8 mouse cellular contexts compared by ENCODE assay signal in genomic region chr16:43979328-43980109, GRCm38 (mm10). TPM values are rescaled to one million over a fixed set of nuclear protein-coding genes. Genes with fewer than 3 reads are reported as not detected.
A peak's percentile ranks its signal among the peaks of the same experiment; 100 is the strongest.
DNase-seq lines count a peak whose midpoint lies in the region; ATAC-seq and TF ChIP-seq lines count a peak whose summit lies in the region.

Zdhhc23 (minus strand) TSS chr16:43979791.

- H3K27me3 ChIP-seq in lung, embryonic 16.5 days (ENCODE audit: control insufficient read depth, insufficient read depth, low read depth, low read length): peaks cover 6% of the 10 kb centered on the region

- ATAC-seq in lung, embryonic 16.5 days (ENCODE audit: low read depth): peak; percentile 86

- H3K4me2 ChIP-seq in lung, embryonic 16.5 days (ENCODE audit: low read depth, low read length): peak within 1 kb of the TSS; percentile 99

- H3K4me3 ChIP-seq in cortical plate, adult 2 months (ENCODE audit: insufficient read depth, low read length): peak within 1 kb of the TSS; percentile 83
- H3K4me3 ChIP-seq in lung, embryonic 16.5 days (ENCODE audit: low read length): peak within 1 kb of the TSS; percentile 76

- H3K9ac ChIP-seq in lung, embryonic 16.5 days (ENCODE audit: low read length): peak within 1 kb of the TSS; percentile 67

- peak within 1 kb of the TSS; percentile 88 for H3K27ac ChIP-seq in cortical plate, adult 2 months (ENCODE audit: insufficient read depth, low read length)
- H3K27ac ChIP-seq in lung, embryonic 16.5 days (ENCODE audit: low read length): no peak within 1 kb of the TSS

- no peak for TF ChIP-seq POLR2A in cortical plate, adult 2 months (IDR thresholded peaks at IDR 0.05; ENCODE audit: extremely low read depth, insufficient read depth, low read length)

- intact Hi-C loops in heart, postnatal 14 days (cut with DNase I): no loop called here

- H3K36me3 ChIP-seq in lung, embryonic 16.5 days (ENCODE audit: control insufficient read depth, insufficient read depth, low read length): no peaks in the 10 kb centered on the region

- WGBS in lung, embryonic 16.5 days: under 1% methylated on average over 56 of the region's 103 CpGs

- TF ChIP-seq CTCF in cortical plate, adult 2 months (IDR thresholded peaks at IDR 0.05; ENCODE audit: extremely low read depth, insufficient read depth, low read length): no peak

- 0 out of 2 replicates have a peak, but pooled peaks cover 2% of the 10 kb centered on the region for H3K4me1 ChIP-seq in cortical plate, adult 2 months (ENCODE audit: control insufficient read depth, insufficient read depth, low read length)
- no peaks in the 10 kb centered on the region; the same call in 1 of the 2 replicates for H3K4me1 ChIP-seq in lung, embryonic 16.5 days (replicated peaks; ENCODE audit: control insufficient read depth, insufficient read depth, low read length)

- DNase-seq in A20 (ENCODE audit: low read depth, low spot score): peak; percentile 71
- peak; percentile 50 for DNase-seq in MN1 (ENCODE audit: low spot score)
- peak; percentile 35 to 52 for DNase-seq in heart, postnatal 14 days
- DNase-seq in kidney, postnatal 4 days: peak; percentile 57 to 74
- peak; percentile 57 for DNase-seq in ovary, postnatal 36 days (ENCODE audit: low spot score)
- peak; percentile 40 for DNase-seq in urinary bladder, postnatal 14 days (ENCODE audit: low spot score)

- H3K9me3 ChIP-seq in lung, embryonic 16.5 days (ENCODE audit: control insufficient read depth, low read length): no peaks in the 10 kb centered on the region

RNA-seq across cellular contexts. Expression of gene Zdhhc23, which starts in this region (rescaled TPM):
- polyA plus RNA-seq in cortical plate, adult 2 months (2012; rRNA removed): 16.9 and 18.7 TPM in 2 replicates
- total RNA-seq in heart, postnatal 14 days (2021): under 1 TPM; 0.49 to 0.57 TPM
- polyA plus RNA-seq in lung, embryonic 16.5 days (2015; fragmentation: Nextera tagmentation; extraction: Ambion mirVana): 1.6 and 1.8 TPM in 2 replicates

Comparison
In these comparisons a context has a peak if more than half of its experiments do, and no peak if none do; other contexts are left out.
1. Peak in DNase-seq in heart, postnatal 14 days; RNA of the gene not detected or under 1 TPM.